Comparison of ENCODE assay signal across 8 mouse cellular contexts in genomic region chr2:144009551-144010281, GRCm38 (mm10). TPM values are rescaled to one million over a fixed set of nuclear protein-coding genes. Genes with fewer than 3 reads are reported as not detected.
DNase-seq lines count a peak whose midpoint lies in the region; ATAC-seq and TF ChIP-seq lines count a peak whose summit lies in the region.

No protein-coding gene starts in this region.

- peak overlapping the region; percentile 66 for H3K4me2 ChIP-seq in hindbrain, postnatal 0 days (ENCODE audit: low read depth, low read length)
- H3K4me2 ChIP-seq in midbrain, embryonic 15.5 days = peak overlapping the region; percentile 73

- no peaks in the 10 kb centered on the region for H3K27me3 ChIP-seq in hindbrain, postnatal 0 days (ENCODE audit: insufficient read depth, low read length)
- H3K27me3 ChIP-seq in midbrain, embryonic 15.5 days (replicated peaks) = no peaks in the 10 kb centered on the region

- no peak for ATAC-seq in hindbrain, postnatal 0 days
- ATAC-seq in midbrain, embryonic 15.5 days (replicated peaks) = peak; percentile 0

- no peaks in the 10 kb centered on the region; the same call in none of the 2 replicates for H3K4me1 ChIP-seq in hindbrain, postnatal 0 days (ENCODE audit: insufficient read depth, low read length)
- H3K4me1 ChIP-seq in midbrain, embryonic 15.5 days = peaks cover 18% of the 10 kb centered on the region

- H3K27ac ChIP-seq in hindbrain, postnatal 0 days = peak overlapping the region; percentile 91
- H3K27ac ChIP-seq in midbrain, embryonic 15.5 days = 0 out of 2 replicates have a peak overlapping the region, but pooled peaks have one; percentile 25

- H3K4me3 ChIP-seq in hindbrain, postnatal 0 days (ENCODE audit: low read length) = peak overlapping the region; percentile 92
- peak overlapping the region; percentile 85 for H3K4me3 ChIP-seq in midbrain, embryonic 15.5 days

- H3K36me3 ChIP-seq in hindbrain, postnatal 0 days (ENCODE audit: insufficient read depth, low read length) = no peaks in the 10 kb centered on the region
- no peaks in the 10 kb centered on the region for H3K36me3 ChIP-seq in midbrain, embryonic 15.5 days (replicated peaks)

- no peak for TF ChIP-seq CTCF in brain, embryonic 14.5 days (IDR thresholded peaks at IDR 0.05; ENCODE audit: borderline replicate concordance, extremely low read depth, insufficient read depth, insufficient read length)
- TF ChIP-seq CTCF in hindbrain, postnatal 0 days (IDR thresholded peaks at IDR 0.05; ENCODE audit: low read depth) = no peak

- peak; percentile 39 for DNase-seq in ovary, adult 18-20 months (ENCODE audit: low spot score)
- DNase-seq in ovary, postnatal 10 days (ENCODE audit: low spot score) = no peak
- peak; percentile 12 for DNase-seq in brain, embryonic 14.5 days (ENCODE audit: low read depth)
- DNase-seq in forelimb bud, embryonic 11.5 days (ENCODE audit: low read depth, low spot score) = peak; percentile 25
- no peak for DNase-seq in hindbrain, postnatal 0 days (ENCODE audit: low spot score)
- DNase-seq in liver = peak; percentile 57
- peak; percentile 32 for DNase-seq in thymus, postnatal 14 days

- WGBS in hindbrain, postnatal 0 days = 5% methylated on average over 30 of the region's 30 CpGs
- WGBS in midbrain, embryonic 15.5 days = 4% methylated on average over 29 of the region's 30 CpGs

- TF ChIP-seq POLR2A in brain, embryonic 14.5 days (IDR thresholded peaks at IDR 0.05; ENCODE audit: borderline replicate concordance, extremely low read depth, insufficient read depth, insufficient read length, poor library complexity, severe bottlenecking) = no peak

- peak overlapping the region; percentile 76 for H3K9ac ChIP-seq in hindbrain, postnatal 0 days (replicated peaks; ENCODE audit: low read length)
- H3K9ac ChIP-seq in midbrain, embryonic 15.5 days = peak overlapping the region; percentile 64

- H3K9me3 ChIP-seq in hindbrain, postnatal 0 days (ENCODE audit: low read length) = no peaks in the 10 kb centered on the region
- H3K9me3 ChIP-seq in midbrain, embryonic 15.5 days = no peaks in the 10 kb centered on the region

RNA-seq across cellular contexts. Expression of gene Rrbp1, which starts 1.3 kb away (rescaled TPM):
- polyA plus RNA-seq in brain, embryonic 14.5 days (2012; rRNA removed) = 35.1 and 66.2 TPM in 2 replicates
- total RNA-seq in hindbrain, postnatal 0 days (2014; rRNA removed) = 24.0 and 29.9 TPM in 2 replicates
- polyA plus RNA-seq in hindbrain, postnatal 0 days (2015; fragmentation: Nextera tagmentation; extraction: Ambion mirVana) = 31.5 and 34.4 TPM in 2 replicates
- polyA plus RNA-seq in midbrain, embryonic 15.5 days (2015; fragmentation: Nextera tagmentation; extraction: Ambion mirVana) = 29.4 and 32.4 TPM in 2 replicates

RNA-seq across cellular contexts. Expression of gene Banf2, which starts 23.1 kb away (rescaled TPM):
- polyA plus RNA-seq in brain, embryonic 14.5 days (2012; rRNA removed) = not detected in 2 replicates
- not detected in 2 replicates for total RNA-seq in hindbrain, postnatal 0 days (2014; rRNA removed)
- polyA plus RNA-seq in hindbrain, postnatal 0 days (2015; fragmentation: Nextera tagmentation; extraction: Ambion mirVana) = not detected in 2 replicates
- not detected in 2 replicates for polyA plus RNA-seq in midbrain, embryonic 15.5 days (2015; fragmentation: Nextera tagmentation; extraction: Ambion mirVana)

Comparison
In these comparisons a context has a peak if more than half of its experiments do, and no peak if none do; other contexts are left out.
1. DNase-seq: peak in ovary, adult 18-20 months (single experiment), brain, embryonic 14.5 days (single experiment), forelimb bud, embryonic 11.5 days (single experiment), liver (single experiment) and thymus, postnatal 14 days (single experiment); none in ovary, postnatal 10 days (single experiment) and hindbrain, postnatal 0 days (single experiment).